Mouse (Mus musculus): ENCODE measurements around the gene Rad51b. TPM values are rescaled to one million over a fixed set of nuclear protein-coding genes. Genes with fewer than 3 reads are reported as not detected.

Gene Rad51b
- polyA plus RNA-seq, 1 experiment: 1.1 TPM

DNA sequence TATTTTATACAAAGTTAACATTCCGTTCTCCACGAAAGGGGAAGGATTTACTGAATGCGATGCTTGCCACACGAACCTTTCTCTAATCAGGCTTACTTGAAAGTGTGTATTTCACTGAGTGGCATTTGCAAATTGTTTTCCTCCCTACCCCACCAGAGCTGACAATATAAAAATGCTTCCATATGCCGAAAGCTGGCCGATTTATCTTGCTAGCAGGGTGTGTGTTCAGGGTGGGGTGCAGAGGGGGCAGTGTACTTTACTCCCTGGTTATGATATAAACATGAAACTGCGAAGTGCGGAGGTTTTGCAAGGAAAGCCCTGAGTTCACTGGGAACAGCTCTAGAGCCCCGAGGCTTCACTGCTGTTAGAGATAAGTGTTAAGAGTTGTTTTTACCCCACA is 87.7 kb downstream of the Rad51b start:
- no peak for DNase-seq
- no peak for TF ChIP-seq POLR2A (IDR thresholded peaks at IDR 0.05; ENCODE audit: borderline replicate concordance, extremely low read depth, low read depth, low read length)
- no peak for TF ChIP-seq CTCF (IDR thresholded peaks at IDR 0.05; ENCODE audit: insufficient read depth, low read length)
- peaks cover 4% of the 10 kb centered on the region for H3K4me1 ChIP-seq (ENCODE audit: control insufficient read depth, insufficient read depth, low read length)
- H3K4me3 ChIP-seq (replicated peaks; ENCODE audit: extremely low read depth, low read depth, low read length): peak overlapping the region; percentile 33
- 29% methylated on average over 9 of the region's 9 CpGs for WGBS

DNA sequence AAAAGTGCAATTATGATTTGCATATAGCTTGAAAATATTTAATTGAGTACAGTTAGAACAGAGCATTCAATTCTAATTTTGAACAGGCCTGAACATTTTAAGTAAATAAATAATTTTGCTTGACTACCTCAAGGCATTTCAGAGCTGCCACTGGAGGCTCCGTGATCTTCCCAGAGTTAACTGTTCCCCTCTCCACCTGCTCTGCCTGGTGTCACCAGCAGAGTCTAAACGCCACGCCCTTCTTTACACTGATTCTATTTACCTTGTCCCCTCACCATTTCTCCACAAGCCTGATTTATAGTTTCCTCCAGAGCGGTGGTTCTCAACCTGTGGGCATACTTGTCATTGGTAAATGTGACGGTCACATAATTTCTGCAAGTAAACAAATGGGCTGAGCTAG is 88.1 kb downstream of the Rad51b start:
- WGBS: 63% methylated on average over 5 of the region's 5 CpGs
- no peak overlapping the region for H3K4me3 ChIP-seq (replicated peaks; ENCODE audit: extremely low read depth, low read depth, low read length)

DNA sequence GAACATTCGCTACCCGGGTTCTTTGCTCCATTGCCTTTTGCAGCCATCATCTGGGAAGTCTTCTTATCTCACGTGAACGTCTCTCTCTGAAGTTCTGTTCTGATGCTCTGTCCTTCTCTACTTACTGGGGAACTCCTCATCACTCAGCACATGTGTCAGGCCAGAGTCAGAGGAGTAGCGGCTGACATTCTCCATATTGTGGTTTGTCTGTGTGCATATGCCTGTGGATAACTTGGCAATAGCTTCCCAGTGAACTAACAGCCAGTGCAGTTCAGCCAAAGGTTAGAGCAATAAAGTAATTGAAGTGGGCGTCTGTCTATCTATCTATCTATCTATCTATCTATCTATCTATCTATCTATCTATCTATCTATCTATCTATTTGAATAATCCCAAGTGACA is 90.8 kb downstream of the Rad51b start:
- H3K4me1 ChIP-seq (ENCODE audit: control insufficient read depth, insufficient read depth, low read length): peaks cover 4% of the 10 kb centered on the region
- no peak overlapping the region for H3K4me3 ChIP-seq (replicated peaks; ENCODE audit: extremely low read depth, low read depth, low read length)
- TF ChIP-seq CTCF (IDR thresholded peaks at IDR 0.05; ENCODE audit: insufficient read depth, low read length): no peak
- no peak for TF ChIP-seq POLR2A (IDR thresholded peaks at IDR 0.05; ENCODE audit: borderline replicate concordance, extremely low read depth, low read depth, low read length)
- 69% methylated on average over 6 of the region's 6 CpGs for WGBS
- no peak for DNase-seq

More for the DNA sequence above, 88.1 kb downstream of the Rad51b start:
- no peak for DNase-seq
- TF ChIP-seq POLR2A (IDR thresholded peaks at IDR 0.05; ENCODE audit: borderline replicate concordance, extremely low read depth, low read depth, low read length) (no peak), CTCF (IDR thresholded peaks at IDR 0.05; ENCODE audit: insufficient read depth, low read length) (no peak)
- peaks cover 4% of the 10 kb centered on the region for H3K4me1 ChIP-seq (ENCODE audit: control insufficient read depth, insufficient read depth, low read length)

DNA sequence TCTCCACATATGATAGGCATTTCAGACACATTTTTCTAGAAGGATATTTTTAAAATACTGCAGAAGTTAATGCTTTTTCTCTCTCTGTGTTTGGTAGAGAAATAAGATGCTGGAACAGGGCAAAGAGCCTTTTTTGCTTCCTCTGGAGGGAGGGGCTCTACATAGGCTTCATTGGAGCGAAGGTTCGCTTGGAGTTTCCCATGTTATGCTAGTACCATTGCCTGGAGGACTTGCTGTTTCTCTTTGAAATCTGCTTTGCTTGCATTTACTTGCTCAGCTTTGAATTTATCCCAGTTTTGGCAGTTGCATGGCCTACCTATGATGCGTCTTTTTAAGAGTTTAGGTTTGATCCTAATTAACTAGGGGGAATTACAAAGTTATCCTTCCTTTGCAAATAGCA is 92.2 kb downstream of the Rad51b start:
- Histone ChIP-seq H3K4me3 (replicated peaks; ENCODE audit: extremely low read depth, low read depth, low read length) (no peak overlapping the region), H3K4me1 (ENCODE audit: control insufficient read depth, insufficient read depth, low read length) (no peaks in the 10 kb centered on the region; the same call in 1 of the 2 replicates)
- DNase-seq: no peak
- TF ChIP-seq POLR2A (IDR thresholded peaks at IDR 0.05; ENCODE audit: borderline replicate concordance, extremely low read depth, low read depth, low read length) (no peak), CTCF (IDR thresholded peaks at IDR 0.05; ENCODE audit: insufficient read depth, low read length) (no peak)
- WGBS: 91% methylated on average over 3 of the region's 3 CpGs

DNA sequence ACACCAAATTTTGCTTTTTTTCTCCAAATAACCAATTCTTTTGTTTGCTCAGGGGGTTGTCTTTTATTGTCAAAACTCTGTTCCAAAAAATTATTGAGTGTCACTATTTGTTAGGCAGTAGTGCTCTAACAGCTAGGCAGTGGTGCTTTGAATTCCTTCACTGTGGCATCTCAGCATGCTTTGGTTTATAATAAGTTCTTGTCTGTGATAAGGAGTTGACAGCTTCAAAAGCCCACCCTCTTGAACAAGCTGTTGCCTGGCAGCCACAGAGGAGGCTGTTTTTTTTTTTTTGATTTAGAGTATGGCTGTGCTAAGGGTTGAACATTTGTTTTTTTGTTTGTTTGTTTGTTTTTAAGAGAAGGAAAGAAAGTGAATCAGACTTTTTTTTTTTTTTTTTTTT is 92.9 kb downstream of the Rad51b start:
- Histone ChIP-seq H3K4me1 (ENCODE audit: control insufficient read depth, insufficient read depth, low read length) (no peaks in the 10 kb centered on the region; the same call in 1 of the 2 replicates), H3K4me3 (replicated peaks; ENCODE audit: extremely low read depth, low read depth, low read length) (no peak overlapping the region)
- DNase-seq: no peak
- no peak for TF ChIP-seq CTCF (IDR thresholded peaks at IDR 0.05; ENCODE audit: insufficient read depth, low read length)
- TF ChIP-seq POLR2A (IDR thresholded peaks at IDR 0.05; ENCODE audit: borderline replicate concordance, extremely low read depth, low read depth, low read length): no peak

DNA sequence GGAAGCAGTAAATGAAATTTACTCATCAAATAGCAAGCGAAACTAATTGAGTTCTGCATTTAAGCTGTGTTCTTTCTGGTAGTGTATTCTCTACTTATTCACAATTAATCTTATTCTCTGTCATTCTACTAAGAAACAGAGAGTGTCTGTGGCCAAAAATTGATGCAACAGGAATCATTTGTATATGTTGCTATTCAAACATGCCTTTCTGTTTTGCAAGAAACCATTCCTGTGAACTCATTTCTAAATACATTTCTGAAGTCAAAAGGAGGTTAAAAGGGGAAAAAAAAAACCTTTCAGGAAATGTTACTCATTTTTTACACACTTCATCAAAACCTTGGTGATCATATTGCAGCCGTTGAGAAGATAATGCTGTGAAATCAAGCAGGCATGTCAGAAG is 96.6 kb downstream of the Rad51b start:
- H3K4me1 ChIP-seq (ENCODE audit: control insufficient read depth, insufficient read depth, low read length): no peaks in the 10 kb centered on the region
- no peak for DNase-seq
- TF ChIP-seq CTCF (IDR thresholded peaks at IDR 0.05; ENCODE audit: insufficient read depth, low read length) (no peak), POLR2A (IDR thresholded peaks at IDR 0.05; ENCODE audit: borderline replicate concordance, extremely low read depth, low read depth, low read length) (no peak)
- 54% methylated on average over 2 of the region's 2 CpGs for WGBS
- H3K4me3 ChIP-seq (replicated peaks; ENCODE audit: extremely low read depth, low read depth, low read length): no peak overlapping the region

DNA sequence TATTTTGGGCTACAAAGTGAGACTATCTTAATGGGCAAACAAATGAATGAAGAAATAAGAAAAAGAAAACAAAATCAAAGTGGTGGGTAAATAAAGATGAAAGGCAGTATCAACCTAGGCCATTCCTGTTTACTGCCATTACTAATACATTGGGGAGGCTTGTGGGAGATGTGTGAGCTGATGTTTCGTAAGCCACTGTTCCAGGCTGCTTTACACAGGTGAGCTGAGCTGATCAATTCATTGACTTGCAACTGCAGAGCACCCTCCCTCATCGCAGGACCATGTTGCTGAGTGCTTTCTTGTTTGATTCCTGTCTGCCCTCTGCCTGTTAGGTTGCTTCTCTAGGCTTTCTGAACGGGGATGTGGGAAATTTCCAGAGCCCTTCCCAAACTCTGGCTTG is 106.9 kb downstream of the Rad51b start:
- 66% methylated on average over 3 of the region's 3 CpGs for WGBS
- no peak for DNase-seq
- Histone ChIP-seq H3K4me3 (replicated peaks; ENCODE audit: extremely low read depth, low read depth, low read length) (no peak overlapping the region), H3K4me1 (ENCODE audit: control insufficient read depth, insufficient read depth, low read length) (no peaks in the 10 kb centered on the region)
- no peak for TF ChIP-seq POLR2A (IDR thresholded peaks at IDR 0.05; ENCODE audit: borderline replicate concordance, extremely low read depth, low read depth, low read length)
- no peak for TF ChIP-seq CTCF (IDR thresholded peaks at IDR 0.05; ENCODE audit: insufficient read depth, low read length)

DNA sequence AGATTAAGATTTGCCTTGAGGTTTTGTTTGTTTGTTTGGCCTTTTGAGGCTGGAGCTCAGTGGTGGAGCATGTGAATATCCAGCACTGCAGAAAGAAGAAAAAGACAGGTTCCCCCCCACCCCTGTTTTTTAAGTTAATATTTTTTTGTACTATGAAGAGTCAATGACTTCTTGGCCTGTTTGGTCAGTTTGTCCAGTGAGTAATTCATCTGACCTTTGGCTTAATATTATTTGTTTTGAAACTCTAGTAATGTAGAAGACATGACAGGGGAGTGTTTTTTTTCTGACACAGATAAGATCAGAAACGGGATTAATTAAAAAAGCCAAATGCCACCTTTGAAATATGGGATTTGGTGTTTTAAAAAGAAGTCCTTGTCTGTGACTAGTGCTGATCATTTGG is 107.4 kb downstream of the Rad51b start:
- DNase-seq: no peak
- no peak for TF ChIP-seq CTCF (IDR thresholded peaks at IDR 0.05; ENCODE audit: insufficient read depth, low read length)
- no peak for TF ChIP-seq POLR2A (IDR thresholded peaks at IDR 0.05; ENCODE audit: borderline replicate concordance, extremely low read depth, low read depth, low read length)
- 20% methylated on average over 1 of the region's 1 CpGs for WGBS
- Histone ChIP-seq H3K4me1 (ENCODE audit: control insufficient read depth, insufficient read depth, low read length) (no peaks in the 10 kb centered on the region), H3K4me3 (replicated peaks; ENCODE audit: extremely low read depth, low read depth, low read length) (no peak overlapping the region)

DNA sequence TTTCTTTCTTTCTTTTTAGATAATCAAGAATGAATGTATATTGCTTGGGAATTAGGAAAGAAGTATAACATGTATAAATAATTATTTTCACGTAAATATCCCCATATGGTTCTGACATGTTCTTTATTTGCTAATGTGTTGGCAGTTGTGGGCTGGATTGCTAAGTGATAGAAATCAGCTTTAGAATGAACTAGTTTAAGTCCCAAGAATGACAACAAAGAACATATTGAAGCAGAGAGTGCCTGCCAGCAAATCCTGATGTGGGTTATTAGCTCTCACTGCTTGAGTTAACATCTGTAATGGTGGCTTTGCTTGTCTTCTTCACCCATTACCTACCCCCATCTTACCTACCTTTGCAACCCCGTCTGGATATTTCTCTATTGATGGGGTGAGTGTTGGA is 111.6 kb downstream of the Rad51b start:
- TF ChIP-seq CTCF (IDR thresholded peaks at IDR 0.05; ENCODE audit: insufficient read depth, low read length) (no peak), POLR2A (IDR thresholded peaks at IDR 0.05; ENCODE audit: borderline replicate concordance, extremely low read depth, low read depth, low read length) (no peak)
- DNase-seq: no peak
- 65% methylated on average over 2 of the region's 2 CpGs for WGBS
- Histone ChIP-seq H3K4me3 (replicated peaks; ENCODE audit: extremely low read depth, low read depth, low read length) (no peak overlapping the region), H3K4me1 (ENCODE audit: control insufficient read depth, insufficient read depth, low read length) (no peaks in the 10 kb centered on the region)

DNA sequence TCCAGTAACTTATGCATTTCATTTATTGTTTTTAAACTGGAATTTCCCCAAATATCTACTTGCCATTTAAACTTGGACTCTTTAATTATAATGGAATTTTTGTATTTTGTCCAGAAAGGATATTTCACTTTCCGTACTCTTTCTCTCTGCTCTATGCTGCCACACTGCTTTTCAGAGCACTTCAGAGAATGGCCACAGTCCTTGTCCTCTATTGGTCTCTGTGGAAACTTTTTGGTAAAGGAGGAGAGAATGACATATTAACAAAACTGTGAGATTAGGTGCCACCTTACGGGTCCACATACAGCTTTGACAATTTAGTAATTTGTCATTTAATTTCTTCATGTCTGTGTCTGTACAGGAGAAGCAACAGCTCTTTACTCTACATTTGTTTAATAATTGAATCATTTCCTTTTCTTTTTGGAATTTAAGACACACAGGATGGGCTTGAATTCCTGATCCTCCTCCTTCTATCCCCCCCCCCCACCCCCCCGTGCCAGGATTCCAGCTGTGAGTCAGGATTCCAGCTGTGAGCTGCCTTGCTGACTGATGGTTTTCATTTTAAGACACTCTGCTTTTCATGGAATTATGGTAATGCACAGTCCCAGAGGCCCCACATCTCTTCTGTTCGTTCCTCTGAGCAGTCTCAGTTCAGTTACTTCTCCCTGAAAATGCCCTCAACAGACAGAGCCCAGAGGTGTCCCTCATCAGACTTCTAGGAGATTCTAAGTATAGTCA is 112.2 kb downstream of the Rad51b start:
- H3K4me1 ChIP-seq (ENCODE audit: control insufficient read depth, insufficient read depth, low read length): no peaks in the 10 kb centered on the region
- DNase-seq: no peak
- H3K4me3 ChIP-seq (replicated peaks; ENCODE audit: extremely low read depth, low read depth, low read length): no peak overlapping the region
- TF ChIP-seq CTCF (IDR thresholded peaks at IDR 0.05; ENCODE audit: insufficient read depth, low read length): no peak
- no peak for TF ChIP-seq POLR2A (IDR thresholded peaks at IDR 0.05; ENCODE audit: borderline replicate concordance, extremely low read depth, low read depth, low read length)
- 47% methylated on average over 4 of the region's 4 CpGs for WGBS
